Mouse (Mus musculus): ENCODE results near the gene Lamb1. TPM values are rescaled to one million over a fixed set of nuclear protein-coding genes. Genes with fewer than 3 reads are reported as not detected.

Gene Lamb1
- total RNA-seq, 1 experiment = 232 TPM

- H3K4me1 ChIP-seq (ENCODE audit: control insufficient read depth in 2 of 2, insufficient read depth in 2 of 2, low read length in 2 of 2, poor library complexity in 1 of 2) = peaks cover 10 to 12% of the 10 kb centered on the region in 2 experiments
Observed at GRCm38 (mm10) chr12:31295505-31295904, 30.5 kb downstream of the Lamb1 start.

GRCm38 (mm10) chr12:31296097-31296496 is 31.1 kb downstream of the Lamb1 start:
- Histone ChIP-seq H3K9me3 (ENCODE audit: control insufficient read depth, insufficient read depth, low read depth, low read length) (no peaks in the 10 kb centered on the region), H3K27ac (ENCODE audit: insufficient read depth, low read depth, low read length, poor library complexity, severe bottlenecking) (no peak overlapping the region), H3K9ac (ENCODE audit: insufficient read depth, low read depth, low read length, poor library complexity, severe bottlenecking) (no peak overlapping the region), H3K4me1 (ENCODE audit: control insufficient read depth in 2 of 2, insufficient read depth in 2 of 2, low read length in 2 of 2, poor library complexity in 1 of 2) (peaks cover 10 to 12% of the 10 kb centered on the region in 2 experiments), H3K4me3 (ENCODE audit: insufficient read depth in 1 of 2, low read depth in 1 of 2, low read length in 2 of 2, poor library complexity in 1 of 2, severe bottlenecking in 1 of 2) (no peak overlapping the region), H3K36me3 (ENCODE audit: control insufficient read depth, insufficient read depth, low read length, poor library complexity, severe bottlenecking) (peaks cover 20% of the 10 kb centered on the region; the same call in 1 of the 2 replicates)
- in situ Hi-C loops (cut with MboI; ENCODE audit: low sequenced_read_pairs in 2 of 2, unreplicated experiment in 2 of 2) = no loop called here
- DNase-seq (ENCODE audit: low read depth, low spot score) = no peak
- TF ChIP-seq CHD2 (IDR thresholded peaks at IDR 0.05; ENCODE audit: low read depth, low read length) = no peak
- TF ChIP-seq ZNF384 (IDR thresholded peaks at IDR 0.05; ENCODE audit: low read depth, low read length) = no peak
- no peak for TF ChIP-seq ZC3H11A (IDR thresholded peaks at IDR 0.05; ENCODE audit: borderline replicate concordance, low read depth, low read length)
- TF ChIP-seq MAFK (IDR thresholded peaks at IDR 0.05; ENCODE audit: insufficient read depth, low read depth, low read length) = no peak
- TF ChIP-seq HCFC1 (IDR thresholded peaks at IDR 0.05; ENCODE audit: borderline replicate concordance, insufficient read depth, low read length) = no peak

More at GRCm38 (mm10) chr12:31295505-31295904, 30.5 kb downstream of the Lamb1 start:
- TF ChIP-seq CHD2 (IDR thresholded peaks at IDR 0.05; ENCODE audit: low read depth, low read length) (no peak), HCFC1 (IDR thresholded peaks at IDR 0.05; ENCODE audit: borderline replicate concordance, insufficient read depth, low read length) (no peak), ZC3H11A (IDR thresholded peaks at IDR 0.05; ENCODE audit: borderline replicate concordance, low read depth, low read length) (no peak), MAFK (IDR thresholded peaks at IDR 0.05; ENCODE audit: insufficient read depth, low read depth, low read length) (no peak), ZNF384 (IDR thresholded peaks at IDR 0.05; ENCODE audit: low read depth, low read length) (no peak)
- Histone ChIP-seq H3K36me3 (ENCODE audit: control insufficient read depth, insufficient read depth, low read length, poor library complexity, severe bottlenecking) (peaks cover 17% of the 10 kb centered on the region; the same call in 1 of the 2 replicates), H3K4me3 (ENCODE audit: insufficient read depth in 1 of 2, low read depth in 1 of 2, low read length in 2 of 2, poor library complexity in 1 of 2, severe bottlenecking in 1 of 2) (no peak overlapping the region), H3K9ac (ENCODE audit: insufficient read depth, low read depth, low read length, poor library complexity, severe bottlenecking) (no peak overlapping the region), H3K9me3 (ENCODE audit: control insufficient read depth, insufficient read depth, low read depth, low read length) (no peaks in the 10 kb centered on the region), H3K27ac (ENCODE audit: insufficient read depth, low read depth, low read length, poor library complexity, severe bottlenecking) (no peak overlapping the region)
- in situ Hi-C loops (cut with MboI; ENCODE audit: low sequenced_read_pairs in 2 of 2, unreplicated experiment in 2 of 2) = no loop called here
- DNase-seq (ENCODE audit: low read depth, low spot score) = no peak

- H3K27ac ChIP-seq (ENCODE audit: insufficient read depth, low read depth, low read length, poor library complexity, severe bottlenecking) = no peak overlapping the region
- no peak overlapping the region for H3K4me3 ChIP-seq (ENCODE audit: insufficient read depth in 1 of 2, low read depth in 1 of 2, low read length in 2 of 2, poor library complexity in 1 of 2, severe bottlenecking in 1 of 2)
- H3K4me1 ChIP-seq (ENCODE audit: control insufficient read depth in 2 of 2, insufficient read depth in 2 of 2, low read length in 2 of 2, poor library complexity in 1 of 2) = peaks cover 6 to 10% of the 10 kb centered on the region in 2 experiments
- no peak for DNase-seq (ENCODE audit: low read depth, low spot score)
- TF ChIP-seq ZC3H11A (IDR thresholded peaks at IDR 0.05; ENCODE audit: borderline replicate concordance, low read depth, low read length) (no peak), HCFC1 (IDR thresholded peaks at IDR 0.05; ENCODE audit: borderline replicate concordance, insufficient read depth, low read length) (no peak), CHD2 (IDR thresholded peaks at IDR 0.05; ENCODE audit: low read depth, low read length) (no peak), MAFK (IDR thresholded peaks at IDR 0.05; ENCODE audit: insufficient read depth, low read depth, low read length) (no peak), ZNF384 (IDR thresholded peaks at IDR 0.05; ENCODE audit: low read depth, low read length) (no peak)
- in situ Hi-C loops (cut with MboI; ENCODE audit: low sequenced_read_pairs in 2 of 2, unreplicated experiment in 2 of 2) = no loop called here
- no peak overlapping the region for H3K9ac ChIP-seq (ENCODE audit: insufficient read depth, low read depth, low read length, poor library complexity, severe bottlenecking)
- no peaks in the 10 kb centered on the region for H3K9me3 ChIP-seq (ENCODE audit: control insufficient read depth, insufficient read depth, low read depth, low read length)
- H3K36me3 ChIP-seq (ENCODE audit: control insufficient read depth, insufficient read depth, low read length, poor library complexity, severe bottlenecking) = peaks cover 29% of the 10 kb centered on the region
Observed at GRCm38 (mm10) chr12:31298122-31298521, 33.1 kb downstream of the Lamb1 start.

GRCm38 (mm10) chr12:31298530-31298929 is 33.5 kb downstream of the Lamb1 start:
- Histone ChIP-seq H3K27ac (ENCODE audit: insufficient read depth, low read depth, low read length, poor library complexity, severe bottlenecking) (no peak overlapping the region), H3K4me1 (ENCODE audit: control insufficient read depth in 2 of 2, insufficient read depth in 2 of 2, low read length in 2 of 2, poor library complexity in 1 of 2) (peaks cover 6 to 8% of the 10 kb centered on the region in 2 experiments), H3K9me3 (ENCODE audit: control insufficient read depth, insufficient read depth, low read depth, low read length) (no peaks in the 10 kb centered on the region), H3K9ac (ENCODE audit: insufficient read depth, low read depth, low read length, poor library complexity, severe bottlenecking) (no peak overlapping the region), H3K4me3 (ENCODE audit: insufficient read depth in 1 of 2, low read depth in 1 of 2, low read length in 2 of 2, poor library complexity in 1 of 2, severe bottlenecking in 1 of 2) (no peak overlapping the region), H3K36me3 (ENCODE audit: control insufficient read depth, insufficient read depth, low read length, poor library complexity, severe bottlenecking) (peaks cover 29% of the 10 kb centered on the region)
- in situ Hi-C loops (cut with MboI; ENCODE audit: low sequenced_read_pairs in 2 of 2, unreplicated experiment in 2 of 2) = no loop called here
- TF ChIP-seq CHD2 (IDR thresholded peaks at IDR 0.05; ENCODE audit: low read depth, low read length) (no peak), HCFC1 (IDR thresholded peaks at IDR 0.05; ENCODE audit: borderline replicate concordance, insufficient read depth, low read length) (no peak), MAFK (IDR thresholded peaks at IDR 0.05; ENCODE audit: insufficient read depth, low read depth, low read length) (no peak), ZNF384 (IDR thresholded peaks at IDR 0.05; ENCODE audit: low read depth, low read length) (no peak), ZC3H11A (IDR thresholded peaks at IDR 0.05; ENCODE audit: borderline replicate concordance, low read depth, low read length) (no peak)
- DNase-seq (ENCODE audit: low read depth, low spot score) = no peak

Data from ES-E14 (cell line).